Mouse (Mus musculus) frontal cortex, postnatal 14 days (tissue): ENCODE measurements around the gene Lonrf3.

Experiments used
- DNase-seq, 2 experiments: peaks; one replicate each; pipeline ENCODE4 v3.0.0; 2022; ENCODE audit warnings: low spot score in 2 of 2

The Lonrf3 gene

GRCm38 (mm10) chrX:36328271-36329039 is at the start of gene Lonrf3:
Gene Lonrf3, plus strand, starts transcription at chrX:36328353.
- DNase-seq = peak; percentile 51 to 53

GRCm38 (mm10) chrX:36278750-36279149 is 49.4 kb upstream of the Lonrf3 start:
- no peak for DNase-seq

- no peak for DNase-seq
Observed at GRCm38 (mm10) chrX:36311420-36311819, 16.7 kb upstream of the Lonrf3 start.

- peak in 1 of 2 experiments; percentile 14 for DNase-seq
Observed at GRCm38 (mm10) chrX:36327491-36328255, 480 bp upstream of the Lonrf3 start.

- DNase-seq = no peak
Observed at GRCm38 (mm10) chrX:36329040-36329649, 992 bp downstream of the Lonrf3 start.

GRCm38 (mm10) chrX:36329849-36330411 is 1.8 kb downstream of the Lonrf3 start:
- peak in 1 of 2 experiments; percentile 7 for DNase-seq

GRCm38 (mm10) chrX:36352446-36352845 is 24.3 kb downstream of the Lonrf3 start:
- no peak for DNase-seq

GRCm38 (mm10) chrX:36385340-36385739 is 57.2 kb downstream of the Lonrf3 start:
- no peak for DNase-seq

- peak; percentile 15 to 16 for DNase-seq
Observed at GRCm38 (mm10) chrX:36389971-36390370, 61.8 kb downstream of the Lonrf3 start.

GRCm38 (mm10) chrX:36390503-36390902 is 62.4 kb downstream of the Lonrf3 start:
- no peak for DNase-seq

- DNase-seq = no peak
Observed at GRCm38 (mm10) chrX:36392672-36393071, 64.5 kb downstream of the Lonrf3 start.

GRCm38 (mm10) chrX:36393279-36393678 is 65.1 kb downstream of the Lonrf3 start:
- no peak for DNase-seq

- no peak for DNase-seq
Observed at GRCm38 (mm10) chrX:36400980-36401379, 72.8 kb downstream of the Lonrf3 start, which contains the start of gene Gm6268. Gene Gm6268, plus strand, starts transcription at chrX:36401280.

- DNase-seq = no peak
Observed at GRCm38 (mm10) chrX:36402316-36402715, 74.2 kb downstream of the Lonrf3 start.
